Comparison of ENCODE assay signal across 14 mouse cellular contexts in genomic region chr13:48519122-48519521, GRCm38 (mm10). TPM values are rescaled to one million over a fixed set of nuclear protein-coding genes. Genes with fewer than 3 reads are reported as not detected.
DNase-seq lines count a peak whose midpoint lies in the region; ATAC-seq and TF ChIP-seq lines count a peak whose summit lies in the region.
"Not testable (repeated sequence)": the region's sequence is repeated elsewhere in the genome, so short reads cannot be mapped to it uniquely, and the experiment has no call there.
"Had no signal": no experiment of that assay in that cellular context is flagged by ENCODE, and none has a peak within 500 bp of the region (broad histone marks: within the 10 kb centered on the region; RNA-seq: fewer than 3 reads in every experiment).

No protein-coding gene starts in this region.

- ATAC-seq in hindbrain, embryonic 11.5 days (ENCODE audit: low FRiP score); midbrain, embryonic 11.5 days (ENCODE audit: low FRiP score): not testable (repeated sequence)
- ATAC-seq in neural tube, embryonic 11.5 days (ENCODE audit: insufficient read depth, low FRiP score, low TSS enrichment): peak; percentile 53; the same call in 1 of the 2 replicates

- not testable (repeated sequence) for H3K9ac ChIP-seq in hindbrain, embryonic 11.5 days (ENCODE audit: low read depth, low read length); midbrain, embryonic 11.5 days (ENCODE audit: low read length); neural tube, embryonic 11.5 days (ENCODE audit: low read length)

- TF ChIP-seq POLR2A in brain, embryonic 14.5 days (IDR thresholded peaks at IDR 0.05; ENCODE audit: borderline replicate concordance, extremely low read depth, insufficient read depth, insufficient read length, poor library complexity, severe bottlenecking); cortical plate, adult 2 months (IDR thresholded peaks at IDR 0.05; ENCODE audit: extremely low read depth, insufficient read depth, low read length): not testable (repeated sequence)

- not testable (repeated sequence) for H3K27me3 ChIP-seq in hindbrain, embryonic 11.5 days (ENCODE audit: control insufficient read depth, insufficient read depth, low read length); midbrain, embryonic 11.5 days (ENCODE audit: control insufficient read depth, insufficient read depth, low read length); neural tube, embryonic 11.5 days (ENCODE audit: control insufficient read depth, insufficient read depth, low read length)

- H3K36me3 ChIP-seq in hindbrain, embryonic 11.5 days (ENCODE audit: control insufficient read depth, insufficient read depth, low read length); midbrain, embryonic 11.5 days (ENCODE audit: control insufficient read depth, insufficient read depth, low read length); neural tube, embryonic 11.5 days (ENCODE audit: control insufficient read depth, insufficient read depth, low read length): not testable (repeated sequence)

- H3K27ac ChIP-seq in cortical plate, adult 2 months (ENCODE audit: insufficient read depth, low read length): peak overlapping the region; percentile 51; the same call in 1 of the 2 replicates
- 0 out of 2 replicates have a peak overlapping the region, but pooled peaks have one; percentile 17 for H3K27ac ChIP-seq in hindbrain, embryonic 11.5 days (ENCODE audit: low read depth, low read length)
- H3K27ac ChIP-seq in layer of hippocampus, adult 2 months: peak overlapping the region; percentile 59; the same call in 1 of the 2 replicates
- H3K27ac ChIP-seq in midbrain, embryonic 11.5 days (ENCODE audit: low read depth, low read length); neural tube, embryonic 11.5 days (ENCODE audit: low read depth, low read length): not testable (repeated sequence)

- peak; percentile 51 for DNase-seq in brain, adult 2 months (ENCODE audit: low read depth, low spot score)
- DNase-seq in brain, embryonic 14.5 days (ENCODE audit: low read depth): peak; percentile 14
- not testable (repeated sequence) for DNase-seq in hindbrain, embryonic 11.5 days (ENCODE audit: low spot score); layer of hippocampus, adult 2 months (ENCODE audit: low spot score in 2 of 2); neural tube, embryonic 11.5 days (ENCODE audit: low spot score)
- peak; percentile 57 for DNase-seq in midbrain, embryonic 11.5 days (ENCODE audit: low spot score, missing footprints)

- not testable (repeated sequence) for H3K9me3 ChIP-seq in hindbrain, embryonic 11.5 days (ENCODE audit: control insufficient read depth, low read length); midbrain, embryonic 11.5 days (ENCODE audit: control insufficient read depth, low read length); neural tube, embryonic 11.5 days (ENCODE audit: control insufficient read depth, low read length)

- H3K4me3 ChIP-seq in cortical plate, adult 2 months (ENCODE audit: insufficient read depth, low read length); hindbrain, embryonic 11.5 days (ENCODE audit: low read depth, low read length); layer of hippocampus, adult 2 months; midbrain, embryonic 11.5 days (ENCODE audit: low read depth, low read length); neural tube, embryonic 11.5 days (ENCODE audit: low read depth, low read length): not testable (repeated sequence)

- H3K4me2 ChIP-seq in hindbrain, embryonic 11.5 days (replicated peaks; ENCODE audit: low read depth, low read length); midbrain, embryonic 11.5 days; neural tube, embryonic 11.5 days (ENCODE audit: low read depth): not testable (repeated sequence)

- not testable (repeated sequence) for TF ChIP-seq CTCF in brain, embryonic 14.5 days (IDR thresholded peaks at IDR 0.05; ENCODE audit: borderline replicate concordance, extremely low read depth, insufficient read depth, insufficient read length); cortical plate, adult 2 months (IDR thresholded peaks at IDR 0.05; ENCODE audit: extremely low read depth, insufficient read depth, low read length); layer of hippocampus, adult 2 months (conservative IDR thresholded peaks at IDR 0.05)

- H3K4me1 ChIP-seq in cortical plate, adult 2 months (ENCODE audit: control insufficient read depth, insufficient read depth, low read length); hindbrain, embryonic 11.5 days (replicated peaks; ENCODE audit: control insufficient read depth, insufficient read depth, low read length); midbrain, embryonic 11.5 days (ENCODE audit: control insufficient read depth, insufficient read depth, low read length); neural tube, embryonic 11.5 days (ENCODE audit: control insufficient read depth, insufficient read depth, low read length): not testable (repeated sequence)

RNA-seq across cellular contexts. Expression of gene A830005F24Rik, which starts 5.8 kb away (rescaled TPM):
- 1.5 and 1.8 TPM in 2 replicates for polyA plus RNA-seq in brain, embryonic 14.5 days (2012; rRNA removed)
- polyA plus RNA-seq in cortical plate, adult 2 months (2012; rRNA removed): 1.3 and 1.6 TPM in 2 replicates
- polyA plus RNA-seq in hindbrain, embryonic 11.5 days (2014; fragmentation: Nextera tagmentation; extraction: Ambion mirVana): 3.0 and 4.6 TPM in 2 replicates
- total RNA-seq in layer of hippocampus, adult 2 months (2021): 1 to 10 TPM; 2.2 to 2.5 TPM
- 2.9 and 3.1 TPM in 2 replicates for polyA plus RNA-seq in midbrain, embryonic 11.5 days (2014; fragmentation: Nextera tagmentation; extraction: Ambion mirVana)
- 2.0 and 3.1 TPM in 2 replicates for polyA plus RNA-seq in neural tube, embryonic 11.5 days (2014; fragmentation: Nextera tagmentation; extraction: Ambion mirVana)
- total RNA-seq: adrenal gland, adult 18-20 months; adrenal gland, adult 2 months; adrenal gland, adult 8-10 months; adrenal gland, postnatal 14 days; adrenal gland, postnatal 25 days; adrenal gland, postnatal 36 days; adrenal gland, postnatal 4 days had no signal
- polyA plus RNA-seq: adrenal gland, adult 2 months had no signal

RNA-seq across cellular contexts. Expression of gene Zfp169, which starts 5.9 kb away (rescaled TPM):
- 13.1 and 14.8 TPM in 2 replicates for polyA plus RNA-seq in brain, embryonic 14.5 days (2012; rRNA removed)
- polyA plus RNA-seq in cortical plate, adult 2 months (2012; rRNA removed): 13.9 and 14.0 TPM in 2 replicates
- polyA plus RNA-seq in hindbrain, embryonic 11.5 days (2014; fragmentation: Nextera tagmentation; extraction: Ambion mirVana): 7.9 and 8.9 TPM in 2 replicates
- 10 to 100 TPM; 21.5 to 24.7 TPM for total RNA-seq in layer of hippocampus, adult 2 months (2021)
- 8.5 and 9.0 TPM in 2 replicates for polyA plus RNA-seq in midbrain, embryonic 11.5 days (2014; fragmentation: Nextera tagmentation; extraction: Ambion mirVana)
- 8.9 and 9.1 TPM in 2 replicates for polyA plus RNA-seq in neural tube, embryonic 11.5 days (2014; fragmentation: Nextera tagmentation; extraction: Ambion mirVana)
